Mouse (Mus musculus) neural tube, embryonic 12.5 days (tissue): ENCODE results near the gene Pdzrn3. TPM values are rescaled to one million over a fixed set of nuclear protein-coding genes. Genes with fewer than 3 reads are reported as not detected.

Source experiments
- ATAC-seq: fragments of 200-750 bp; cut with Nextera tagmentation; 2 replicates; pipeline ENCODE4 v1.8.0; 2017; ENCODE audit warnings: low read depth, mild to moderate bottlenecking, moderate TSS enrichment, moderate library complexity; ENCODE audit not compliant: low FRiP score
- H3K27ac ChIP-seq: fragments of 300-500 bp; sonication (generic); 2 replicates; pipeline ENCODE4 v1.5.1; 2016
- H3K27me3 ChIP-seq: fragments of 300-500 bp; sonication (generic); replicated peaks from 2 replicates; pipeline ENCODE4 v1.6.1; 2016; ENCODE audit warnings: mild to moderate bottlenecking
- H3K36me3 ChIP-seq: fragments of 300-500 bp; sonication (generic); 2 replicates; pipeline ENCODE4 v1.6.1; 2016; ENCODE audit warnings: mild to moderate bottlenecking
- H3K4me1 ChIP-seq: fragments of 300-500 bp; sonication (generic); 2 replicates; pipeline ENCODE4 v1.6.1; 2016
- H3K4me2 ChIP-seq: fragments of 300-500 bp; sonication (generic); replicated peaks from 2 replicates; pipeline ENCODE4 v1.6.1; 2016; ENCODE audit warnings: mild to moderate bottlenecking
- H3K4me3 ChIP-seq: fragments of 300-500 bp; sonication (generic); 2 replicates; pipeline ENCODE4 v1.5.1; 2016
- H3K9ac ChIP-seq: fragments of 300-500 bp; sonication (generic); 2 replicates; pipeline ENCODE4 v1.6.1; 2016; ENCODE audit warnings: mild to moderate bottlenecking
- H3K9me3 ChIP-seq: fragments of 300-500 bp; sonication (generic); 2 replicates; pipeline ENCODE4 v1.6.1; 2016; ENCODE audit warnings: mild to moderate bottlenecking
- WGBS: fragments of 180-500 bp; shearing (Covaris S2); methylation state at CpG from one replicate; pipeline ENCODE4 v1.1.7; 2016; 5-methylcytosine and 5-hydroxymethylcytosine counted together
- polyA plus RNA-seq: library from polyadenylated mRNA; unstranded; fragments of >200 nt; fragmentation: Nextera tagmentation; extraction: Ambion mirVana; gene quantifications from 2 replicates; pipeline ENCODE4 v1.2.1, GENCODE M21; 2016

The Pdzrn3 gene
- polyA plus RNA-seq, 1 experiment from 2014 or later = 25.4 TPM

GRCm38 (mm10) chr6:101233680-101234079 is 144.0 kb downstream of the Pdzrn3 start:
- no peak overlapping the region for H3K9ac ChIP-seq
- no peak overlapping the region for H3K4me3 ChIP-seq
- H3K27ac ChIP-seq = no peak overlapping the region; the same call in 1 of the 2 replicates
- H3K4me2 ChIP-seq = no peak overlapping the region
- no peaks in the 10 kb centered on the region for H3K36me3 ChIP-seq
- H3K27me3 ChIP-seq = no peaks in the 10 kb centered on the region
- no peaks in the 10 kb centered on the region for H3K9me3 ChIP-seq
- ATAC-seq = peak; percentile 76
- H3K4me1 ChIP-seq = peaks cover 39% of the 10 kb centered on the region
- 35% methylated on average over 6 of the region's 6 CpGs for WGBS

- Histone ChIP-seq H3K36me3 (no peaks in the 10 kb centered on the region), H3K4me1 (peaks cover 15% of the 10 kb centered on the region; the same call in 1 of the 2 replicates), H3K4me2 (no peak overlapping the region), H3K27ac (no peak overlapping the region), H3K9ac (no peak overlapping the region), H3K9me3 (no peaks in the 10 kb centered on the region), H3K27me3 (no peaks in the 10 kb centered on the region), H3K4me3 (no peak overlapping the region)
- WGBS = 28% methylated on average over 8 of the region's 8 CpGs
- no peak for ATAC-seq
Measured at GRCm38 (mm10) chr6:101227294-101227855, 150.3 kb downstream of the Pdzrn3 start.

GRCm38 (mm10) chr6:101220307-101220706 is 157.4 kb downstream of the Pdzrn3 start:
- H3K4me3 ChIP-seq = no peak overlapping the region
- no peak for ATAC-seq
- no peaks in the 10 kb centered on the region for H3K9me3 ChIP-seq
- no peaks in the 10 kb centered on the region for H3K36me3 ChIP-seq
- no peaks in the 10 kb centered on the region for H3K4me1 ChIP-seq
- WGBS = 83% methylated on average over 3 of the region's 3 CpGs
- no peak overlapping the region for H3K27ac ChIP-seq
- H3K9ac ChIP-seq = no peak overlapping the region
- no peak overlapping the region for H3K4me2 ChIP-seq
- H3K27me3 ChIP-seq = no peaks in the 10 kb centered on the region

GRCm38 (mm10) chr6:101219004-101219403 is 158.7 kb downstream of the Pdzrn3 start:
- H3K4me1 ChIP-seq = no peaks in the 10 kb centered on the region
- H3K4me2 ChIP-seq = no peak overlapping the region
- H3K4me3 ChIP-seq = no peak overlapping the region
- no peak overlapping the region for H3K9ac ChIP-seq
- H3K27me3 ChIP-seq = no peaks in the 10 kb centered on the region
- WGBS = 88% methylated on average over 3 of the region's 3 CpGs
- no peaks in the 10 kb centered on the region for H3K36me3 ChIP-seq
- no peak for ATAC-seq
- no peaks in the 10 kb centered on the region for H3K9me3 ChIP-seq
- H3K27ac ChIP-seq = no peak overlapping the region

- ATAC-seq = no peak
- Histone ChIP-seq H3K27ac (no peak overlapping the region), H3K4me1 (no peaks in the 10 kb centered on the region), H3K4me2 (no peak overlapping the region), H3K4me3 (no peak overlapping the region), H3K36me3 (no peaks in the 10 kb centered on the region), H3K27me3 (no peaks in the 10 kb centered on the region), H3K9ac (no peak overlapping the region), H3K9me3 (no peaks in the 10 kb centered on the region)
- WGBS = 70% methylated on average over 4 of the region's 4 CpGs
Measured at GRCm38 (mm10) chr6:101218197-101218596, 159.5 kb downstream of the Pdzrn3 start.

GRCm38 (mm10) chr6:101217756-101218155 is 159.9 kb downstream of the Pdzrn3 start:
- no peak overlapping the region for H3K9ac ChIP-seq
- WGBS = 67% methylated on average over 6 of the region's 6 CpGs
- no peaks in the 10 kb centered on the region for H3K9me3 ChIP-seq
- H3K36me3 ChIP-seq = no peaks in the 10 kb centered on the region
- H3K4me2 ChIP-seq = no peak overlapping the region
- no peak overlapping the region for H3K27ac ChIP-seq
- ATAC-seq = no peak
- H3K4me1 ChIP-seq = no peaks in the 10 kb centered on the region
- H3K4me3 ChIP-seq = no peak overlapping the region
- H3K27me3 ChIP-seq = no peaks in the 10 kb centered on the region

GRCm38 (mm10) chr6:101215436-101215791 is 162.3 kb downstream of the Pdzrn3 start:
- no peaks in the 10 kb centered on the region for H3K4me1 ChIP-seq
- no peaks in the 10 kb centered on the region for H3K9me3 ChIP-seq
- no peaks in the 10 kb centered on the region for H3K36me3 ChIP-seq
- no peaks in the 10 kb centered on the region for H3K27me3 ChIP-seq
- H3K27ac ChIP-seq = no peak overlapping the region
- ATAC-seq = 0 out of 2 replicates have a peak, but pooled peaks have one; percentile 9
- no peak overlapping the region for H3K4me2 ChIP-seq
- H3K4me3 ChIP-seq = no peak overlapping the region
- H3K9ac ChIP-seq = no peak overlapping the region
- 60% methylated on average over 16 of the region's 16 CpGs for WGBS

GRCm38 (mm10) chr6:101214734-101215435 is 162.8 kb downstream of the Pdzrn3 start:
- Histone ChIP-seq H3K27ac (no peak overlapping the region), H3K4me3 (no peak overlapping the region), H3K27me3 (no peaks in the 10 kb centered on the region), H3K4me1 (no peaks in the 10 kb centered on the region), H3K9me3 (no peaks in the 10 kb centered on the region), H3K36me3 (no peaks in the 10 kb centered on the region), H3K4me2 (no peak overlapping the region), H3K9ac (no peak overlapping the region)
- 65% methylated on average over 8 of the region's 8 CpGs for WGBS
- no peak for ATAC-seq

- WGBS = 80% methylated on average over 5 of the region's 5 CpGs
- H3K9ac ChIP-seq = no peak overlapping the region
- no peak for ATAC-seq
- no peak overlapping the region for H3K4me3 ChIP-seq
- H3K27ac ChIP-seq = no peak overlapping the region
- no peaks in the 10 kb centered on the region for H3K9me3 ChIP-seq
- no peaks in the 10 kb centered on the region for H3K36me3 ChIP-seq
- H3K27me3 ChIP-seq = no peaks in the 10 kb centered on the region
- no peaks in the 10 kb centered on the region for H3K4me1 ChIP-seq
- no peak overlapping the region for H3K4me2 ChIP-seq
Measured at GRCm38 (mm10) chr6:101213066-101213465, 164.6 kb downstream of the Pdzrn3 start.

GRCm38 (mm10) chr6:101212086-101212485 is 165.6 kb downstream of the Pdzrn3 start:
- no peak overlapping the region for H3K4me3 ChIP-seq
- H3K27ac ChIP-seq = no peak overlapping the region
- ATAC-seq = no peak
- H3K27me3 ChIP-seq = no peaks in the 10 kb centered on the region
- H3K4me2 ChIP-seq = no peak overlapping the region
- 94% methylated on average over 6 of the region's 6 CpGs for WGBS
- H3K36me3 ChIP-seq = no peaks in the 10 kb centered on the region
- H3K9ac ChIP-seq = no peak overlapping the region
- no peaks in the 10 kb centered on the region for H3K4me1 ChIP-seq
- H3K9me3 ChIP-seq = no peaks in the 10 kb centered on the region

- Histone ChIP-seq H3K9me3 (no peaks in the 10 kb centered on the region), H3K27me3 (no peaks in the 10 kb centered on the region), H3K4me1 (no peaks in the 10 kb centered on the region), H3K27ac (no peak overlapping the region), H3K9ac (no peak overlapping the region), H3K4me3 (no peak overlapping the region), H3K36me3 (no peaks in the 10 kb centered on the region), H3K4me2 (no peak overlapping the region)
- WGBS = 92% methylated on average over 8 of the region's 8 CpGs
- no peak for ATAC-seq
Measured at GRCm38 (mm10) chr6:101211361-101211841, 166.3 kb downstream of the Pdzrn3 start.

GRCm38 (mm10) chr6:101198943-101199298 is 178.8 kb downstream of the Pdzrn3 start:
- Histone ChIP-seq H3K9me3 (no peaks in the 10 kb centered on the region), H3K27ac (peak overlapping the region; percentile 72), H3K36me3 (no peaks in the 10 kb centered on the region), H3K27me3 (no peaks in the 10 kb centered on the region), H3K9ac (peak overlapping the region; percentile 51; the same call in 1 of the 2 replicates), H3K4me1 (peaks cover 52% of the 10 kb centered on the region), H3K4me3 (peak overlapping the region; percentile 42), H3K4me2 (peak overlapping the region; percentile 74)
- 5% methylated on average over 8 of the region's 8 CpGs for WGBS
- peak; percentile 78 for ATAC-seq
